Mouse (Mus musculus) megakaryocyte progenitor cell, adult 5-6 weeks (primary cell): ENCODE results near the gene Sphk2. TPM values are rescaled to one million over a fixed set of nuclear protein-coding genes. Genes with fewer than 3 reads are reported as not detected.

ENCODE experiments used
- ATAC-seq: replicated peaks from 2 replicates; pipeline ENCODE4 v1.8.0; 2016; ENCODE audit warnings: mild to moderate bottlenecking, moderate TSS enrichment, inconsistent platforms; ENCODE audit not compliant: poor library complexity
- total RNA-seq, 2 experiments: library from RNA; stranded (forward) in 1 of 2; stranded (reverse) in 1 of 2; fragments of 157-497, 149-512 nt in 1 of 2; fragments of 200-1000 nt in 1 of 2; gene quantifications; 2 replicates each; pipeline versions ENCODE4 v1.2.3 to v1.2.4; 2015 to 2017

Sphk2 gene
- total RNA-seq, 2 experiments from 2014 or later = 10.2 to 10.6 TPM

DNA sequence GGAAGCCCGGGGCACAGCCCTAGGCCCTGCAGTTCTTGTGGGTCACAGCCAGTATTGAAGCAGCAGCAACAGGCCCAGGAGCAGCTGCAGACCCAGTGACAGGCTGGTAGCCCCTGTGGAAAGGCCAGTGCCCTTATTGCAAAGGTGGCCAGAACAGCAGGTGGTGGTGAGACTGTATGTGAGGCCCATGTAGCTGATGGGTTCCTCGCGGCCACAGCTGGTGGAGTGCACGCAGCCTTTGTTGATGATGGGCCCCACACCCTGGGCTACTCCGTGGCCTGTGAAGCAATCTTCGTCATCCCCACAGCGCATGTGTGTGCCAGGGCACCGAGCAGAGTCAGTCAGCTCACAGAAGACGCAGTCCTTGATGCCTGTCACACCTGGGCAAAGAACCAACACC is 7.3 kb upstream of the Sphk2 start:
- ATAC-seq = no peak

DNA sequence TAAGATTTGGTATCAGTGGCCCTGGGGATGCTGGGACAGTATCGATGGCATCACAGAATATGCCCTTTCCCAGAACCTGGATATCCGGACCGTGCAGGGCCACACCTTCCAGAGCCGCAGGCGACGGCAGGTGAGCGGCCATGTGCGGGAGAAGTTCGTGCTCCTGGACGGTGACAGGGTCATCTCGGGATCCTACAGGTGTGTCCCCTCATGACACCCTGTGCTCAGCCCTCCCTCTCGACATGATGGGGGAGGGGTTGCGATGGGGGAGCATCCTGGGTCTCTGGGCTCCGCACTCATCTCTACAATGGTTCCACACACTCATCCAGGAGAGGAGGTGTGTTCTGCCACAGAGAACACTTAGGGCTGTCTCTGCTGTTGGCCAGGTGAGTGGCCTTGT is 6.0 kb upstream of the Sphk2 start:
- ATAC-seq = no peak

- ATAC-seq = no peak
Measured at GRCm38 (mm10) chr7:45723301-45723700, 5.5 kb upstream of the Sphk2 start.

DNA sequence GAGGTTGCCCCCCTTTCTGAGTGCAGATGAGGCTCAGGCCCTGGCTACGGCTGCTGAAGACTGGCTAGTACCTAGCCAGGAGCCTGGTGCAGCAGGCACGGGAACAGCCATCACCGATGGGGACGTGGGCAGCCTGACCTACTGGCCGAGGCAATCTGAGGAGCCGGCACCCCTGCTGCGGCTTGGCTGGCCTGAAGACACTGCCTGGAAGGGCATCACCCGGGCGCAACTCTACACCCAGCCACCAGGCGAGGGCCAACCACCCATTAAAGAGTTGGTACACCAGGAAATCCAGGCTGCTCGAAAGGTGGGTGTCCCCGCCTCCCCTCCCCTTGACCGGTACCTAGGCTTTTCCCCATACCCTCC is 4.5 kb upstream of the Sphk2 start:
- ATAC-seq = no peak

GRCm38 (mm10) chr7:45721642-45722347 is 4.0 kb upstream of the Sphk2 start:
- ATAC-seq = no peak

DNA sequence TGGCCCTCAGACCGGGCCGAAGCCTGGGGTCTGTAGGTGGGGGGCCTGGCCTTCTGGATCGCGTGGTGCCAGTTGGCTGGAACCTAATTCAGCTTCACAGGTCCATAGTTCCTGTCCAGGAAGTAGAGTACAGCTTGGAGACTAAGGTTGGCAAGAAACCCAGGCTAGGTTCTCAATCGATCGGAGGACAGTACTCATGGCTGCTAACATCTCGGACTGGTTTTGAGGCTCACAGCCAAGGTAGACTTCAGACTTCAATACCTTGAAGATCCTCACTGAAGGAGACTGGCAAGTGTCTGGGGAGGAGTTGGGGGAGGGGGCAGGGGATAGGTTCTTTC is 3.4 kb upstream of the Sphk2 start:
- ATAC-seq = no peak

DNA sequence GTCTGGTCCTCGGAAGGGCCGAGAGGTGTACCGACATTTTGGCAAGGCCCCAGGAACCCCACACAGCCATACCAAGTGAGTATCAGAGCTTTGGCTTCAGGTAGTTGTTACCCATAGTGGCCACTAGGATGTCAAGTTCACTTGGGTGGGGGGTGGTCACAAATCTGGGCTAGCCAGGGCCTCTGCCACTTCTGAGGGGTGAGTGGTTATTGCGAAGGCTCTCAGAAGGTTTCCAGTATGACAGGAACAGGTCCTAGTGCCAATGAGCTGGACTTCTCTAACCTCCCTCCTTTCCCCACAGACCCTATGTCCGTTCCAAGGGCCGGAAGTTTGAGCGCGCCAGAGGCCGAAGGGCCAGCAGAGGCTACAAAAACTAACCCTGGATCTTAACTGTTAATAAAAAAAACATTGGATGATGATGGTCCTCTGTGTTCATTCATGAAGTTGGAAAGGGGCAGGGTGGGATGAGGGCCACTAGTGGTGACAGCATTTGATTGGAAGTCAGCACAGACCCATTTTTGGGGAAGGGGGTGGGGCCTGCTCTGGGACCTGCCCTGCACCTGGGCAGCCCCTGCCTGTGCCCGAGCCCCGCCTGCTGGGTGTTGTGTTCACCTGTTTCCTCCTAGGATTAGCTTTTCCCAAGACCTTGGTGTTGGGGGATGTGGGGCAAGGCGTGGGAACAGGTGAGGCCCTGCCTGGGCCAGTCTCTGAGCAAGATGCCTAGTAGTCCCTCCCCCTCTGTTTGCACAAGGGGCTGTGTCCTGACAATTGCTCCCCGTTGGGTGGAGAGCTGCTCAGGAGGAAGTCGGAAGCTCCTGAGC is 2.8 kb upstream of the Sphk2 start, which contains the start of gene Fam83e:
TSS of gene Fam83e (plus strand) at position 800 of the 821 bp plus-strand sequence.
- ATAC-seq = no peak

- ATAC-seq = no peak
Measured at GRCm38 (mm10) chr7:45719738-45720412, 2.1 kb upstream of the Sphk2 start.

DNA sequence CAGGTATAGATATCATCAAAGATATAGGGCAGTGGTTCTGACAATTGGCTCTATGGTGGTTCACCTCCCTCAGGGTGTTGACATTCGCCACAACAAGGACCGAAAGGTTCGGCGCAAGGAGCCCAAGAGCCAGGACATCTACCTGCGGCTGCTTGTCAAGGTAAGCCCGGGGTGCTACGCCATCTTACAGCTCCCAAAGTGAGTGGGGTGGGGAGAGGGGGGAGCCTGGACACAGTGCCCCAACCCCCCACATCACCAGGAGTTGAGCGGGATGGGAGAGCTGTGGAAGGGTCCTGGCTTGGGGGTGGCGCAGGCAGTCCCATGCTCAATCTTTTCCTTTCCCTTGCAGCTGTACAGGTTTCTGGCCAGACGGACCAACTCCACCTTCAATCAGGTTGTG is 1.4 kb upstream of the Sphk2 start:
- no peak for ATAC-seq

- peak; percentile 0; the same call in 1 of the 2 replicates for ATAC-seq
Measured at GRCm38 (mm10) chr7:45718331-45718730, 529 bp upstream of the Sphk2 start.

GRCm38 (mm10) chr7:45716952-45717917 is 567 bp downstream of the Sphk2 start:
- ATAC-seq = peak; percentile 10

GRCm38 (mm10) chr7:45716460-45716857 is 1.3 kb downstream of the Sphk2 start:
- ATAC-seq = no peak

DNA sequence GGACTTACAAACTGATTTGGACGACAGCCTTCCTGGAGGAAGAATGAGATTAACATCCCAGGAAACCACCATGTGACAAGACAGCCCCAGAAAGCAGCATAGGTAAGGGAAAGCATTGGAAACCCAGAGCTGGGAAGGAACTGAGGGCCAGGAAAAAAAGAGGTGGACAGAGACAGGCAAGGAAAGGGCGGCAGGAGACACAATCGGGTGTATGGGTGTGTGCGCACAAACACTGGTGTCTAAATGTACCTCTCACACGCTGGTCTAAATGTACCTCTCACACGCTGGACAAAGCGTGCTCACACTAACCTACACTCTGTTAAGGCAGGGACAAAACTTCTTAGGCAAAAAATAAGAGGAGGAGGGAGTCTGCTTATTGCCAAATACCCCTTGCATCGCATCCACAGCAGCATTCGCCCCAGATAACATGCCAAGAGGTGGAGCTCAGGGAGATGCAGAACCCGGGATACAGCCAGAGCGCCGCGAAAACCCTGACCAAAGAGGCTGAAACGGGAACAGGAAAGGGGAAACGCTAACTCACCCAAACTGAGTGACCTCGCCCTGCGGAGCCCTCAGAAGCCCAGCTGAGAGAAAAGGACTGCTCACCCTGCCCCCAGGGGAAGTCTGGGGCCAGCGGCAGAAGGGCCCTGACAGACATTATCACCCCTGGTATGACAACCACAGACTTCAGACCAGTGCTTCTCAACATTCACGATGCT is 1.9 kb downstream of the Sphk2 start:
- peak; percentile 8 for ATAC-seq

DNA sequence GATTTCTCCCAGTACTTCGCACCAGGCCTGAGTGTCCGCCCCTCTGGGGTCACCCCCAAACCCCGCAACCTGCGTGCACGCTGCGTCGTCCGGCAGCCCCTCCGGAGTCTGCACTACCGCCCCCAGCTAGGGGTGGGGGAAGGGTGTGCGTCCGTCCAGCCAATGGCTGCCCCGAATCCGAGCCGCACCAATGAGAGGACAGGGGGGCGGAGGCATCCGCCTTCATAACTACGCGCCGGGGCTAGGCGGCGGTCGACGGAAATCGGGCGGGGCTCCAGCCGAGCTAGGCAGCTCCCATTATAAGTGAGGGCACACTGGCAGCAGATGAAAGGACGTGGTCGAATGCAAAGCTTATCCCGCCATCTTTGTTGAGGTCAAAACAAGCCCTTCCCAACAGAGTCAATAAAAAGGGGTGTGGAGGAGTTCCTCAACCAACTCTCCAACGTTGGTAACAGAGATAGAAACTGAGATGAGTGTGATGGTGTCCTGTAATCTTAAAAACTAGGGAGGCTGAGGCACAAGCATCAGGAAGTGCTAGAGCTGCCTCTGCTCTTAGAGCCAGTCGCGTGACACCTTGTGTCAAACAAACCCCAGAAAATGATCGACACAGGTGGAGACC is 2.6 kb downstream of the Sphk2 start, which contains the start of gene Rpl18:
TSS of gene Rpl18 (plus strand) at position 368 of the 619 bp plus-strand sequence.
- peak; percentile 75 for ATAC-seq

DNA sequence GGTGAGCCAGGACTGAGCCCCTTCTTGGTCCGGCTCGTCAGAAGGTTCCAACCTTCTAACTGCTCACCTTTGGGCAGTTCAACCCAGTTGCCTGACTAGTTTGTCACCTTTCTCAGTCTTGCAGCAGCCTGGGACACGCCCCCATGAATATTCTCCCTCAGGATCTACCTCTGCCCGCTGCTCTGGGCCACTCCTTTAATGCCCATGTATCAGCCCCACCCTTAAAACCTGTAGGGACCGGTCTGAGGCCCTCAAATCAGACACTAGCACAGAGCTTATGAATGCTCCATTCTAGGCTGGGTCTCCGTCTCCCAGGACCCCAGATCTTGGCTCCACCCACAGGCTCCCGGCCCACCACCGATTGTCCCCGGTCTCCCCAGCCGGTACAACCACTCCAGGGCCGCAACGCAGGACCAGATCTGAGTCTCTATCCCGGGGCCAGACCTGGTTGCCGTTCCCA is 3.1 kb downstream of the Sphk2 start:
- ATAC-seq = no peak

- no peak for ATAC-seq
Measured at GRCm38 (mm10) chr7:45713881-45714520, 3.8 kb downstream of the Sphk2 start.

DNA sequence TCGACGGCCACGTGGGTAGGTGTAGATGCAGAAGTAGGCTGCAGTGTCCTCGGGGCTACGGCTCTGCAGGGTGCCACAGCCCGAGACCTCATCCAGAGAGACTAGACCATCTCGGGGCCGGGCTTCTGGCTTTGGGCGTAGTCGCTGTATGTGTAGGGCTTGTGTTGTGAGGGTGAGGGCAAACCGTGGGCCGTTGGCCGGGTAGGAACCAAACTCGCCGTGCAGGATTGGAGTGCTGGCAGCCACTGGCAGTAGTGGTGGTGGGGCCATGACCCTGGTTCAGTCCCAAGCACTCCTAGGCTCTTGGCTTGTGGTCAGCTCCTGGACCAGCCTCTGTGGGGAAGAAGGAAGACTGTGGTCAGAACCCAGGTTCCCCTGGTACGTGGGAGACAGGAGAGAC is 4.4 kb downstream of the Sphk2 start:
- ATAC-seq = no peak

GRCm38 (mm10) chr7:45712022-45712757 is 5.6 kb downstream of the Sphk2 start:
- ATAC-seq = no peak
